7 mouse cellular contexts compared by ENCODE assay signal in genomic region chr9:108082549-108082948, GRCm38 (mm10). TPM values are rescaled to one million over a fixed set of nuclear protein-coding genes. Genes with fewer than 3 reads are reported as not detected.
DNase-seq lines count a peak whose midpoint lies in the region; ATAC-seq and TF ChIP-seq lines count a peak whose summit lies in the region.

No protein-coding gene starts in this region.

- H3K9me3 ChIP-seq in intestine, embryonic 16.5 days (ENCODE audit: control insufficient read depth, low read length): no peaks in the 10 kb centered on the region
- no peaks in the 10 kb centered on the region for H3K9me3 ChIP-seq in neural tube, embryonic 15.5 days (replicated peaks)

- no peak overlapping the region for H3K4me3 ChIP-seq in lung, adult 2 months (replicated peaks; ENCODE audit: extremely low read depth, low read depth, low read length)
- H3K4me3 ChIP-seq in intestine, embryonic 16.5 days (ENCODE audit: low read length): peak overlapping the region; percentile 21
- H3K4me3 ChIP-seq in neural tube, embryonic 15.5 days (replicated peaks): peak overlapping the region; percentile 19
- no peak overlapping the region for H3K4me3 ChIP-seq in left cerebral cortex, adult 2 months

- H3K9ac ChIP-seq in intestine, embryonic 16.5 days (ENCODE audit: low read depth, low read length): peak overlapping the region; percentile 50
- 0 out of 2 replicates have a peak overlapping the region, but pooled peaks have one; percentile 15 for H3K9ac ChIP-seq in neural tube, embryonic 15.5 days (replicated peaks)

- 8% methylated on average over 19 of the region's 19 CpGs for WGBS in lung, adult 2 months
- 3% methylated on average over 19 of the region's 19 CpGs for WGBS in intestine, embryonic 16.5 days
- WGBS in neural tube, embryonic 15.5 days: 6% methylated on average over 19 of the region's 19 CpGs

- H3K4me1 ChIP-seq in lung, adult 2 months (ENCODE audit: control insufficient read depth, insufficient read depth, low read length): peaks cover 3% of the 10 kb centered on the region; the same call in 1 of the 2 replicates
- H3K4me1 ChIP-seq in intestine, embryonic 16.5 days (ENCODE audit: control insufficient read depth, insufficient read depth, low read length): peaks cover 19% of the 10 kb centered on the region
- H3K4me1 ChIP-seq in neural tube, embryonic 15.5 days: peaks cover 29% of the 10 kb centered on the region

- ATAC-seq in erythroid progenitor cell, adult 5-6 weeks (replicated peaks; ENCODE audit: low FRiP score, poor library complexity, severe bottlenecking): peak; percentile 5
- no peak for ATAC-seq in intestine, embryonic 16.5 days
- ATAC-seq in neural tube, embryonic 15.5 days (ENCODE audit: low FRiP score): no peak

- no peak for TF ChIP-seq CTCF in lung, adult 2 months (IDR thresholded peaks at IDR 0.05; ENCODE audit: insufficient read depth, low read length)
- no peak for TF ChIP-seq CTCF in left cerebral cortex, adult 2 months (IDR thresholded peaks at IDR 0.05)

- no peak overlapping the region for H3K27ac ChIP-seq in intestine, embryonic 16.5 days (ENCODE audit: low read length)
- no peak overlapping the region for H3K27ac ChIP-seq in neural tube, embryonic 15.5 days (replicated peaks)
- H3K27ac ChIP-seq in left cerebral cortex, adult 2 months: no peak overlapping the region

- no peak for TF ChIP-seq POLR2A in lung, adult 2 months (IDR thresholded peaks at IDR 0.05; ENCODE audit: borderline replicate concordance, extremely low read depth, low read depth, low read length)

- peaks cover 13% of the 10 kb centered on the region; the same call in 1 of the 2 replicates for H3K36me3 ChIP-seq in intestine, embryonic 16.5 days (ENCODE audit: control insufficient read depth, insufficient read depth, low read length)
- peaks cover 37% of the 10 kb centered on the region for H3K36me3 ChIP-seq in neural tube, embryonic 15.5 days

- peak; percentile 24 for DNase-seq in lung, postnatal 10 days
- DNase-seq in lung, adult 2 months: no peak
- no peak for DNase-seq in gastrocnemius, adult 8-10 months (ENCODE audit: low spot score in 2 of 2)
- no peak for DNase-seq in left cerebral cortex, adult 2 months (ENCODE audit: extremely low spot score in 1 of 2, low spot score in 2 of 2)

- H3K4me2 ChIP-seq in intestine, embryonic 16.5 days (ENCODE audit: low read depth, low read length): peak overlapping the region; percentile 40
- peak overlapping the region; percentile 45 for H3K4me2 ChIP-seq in neural tube, embryonic 15.5 days

- peaks cover 17% of the 10 kb centered on the region; the same call in 1 of the 2 replicates for H3K27me3 ChIP-seq in intestine, embryonic 16.5 days (replicated peaks; ENCODE audit: control insufficient read depth, insufficient read depth, low read length)
- peaks cover 46% of the 10 kb centered on the region for H3K27me3 ChIP-seq in neural tube, embryonic 15.5 days (replicated peaks)

- intact Hi-C loops in left cerebral cortex, adult 2 months (cut with DNase I): no loop called here

RNA-seq across cellular contexts. Expression of gene Rnf123, which starts 0.6 kb away (rescaled TPM):
- polyA plus RNA-seq in lung, adult 2 months (2012; rRNA removed): 78.6 and 88.0 TPM in 2 replicates
- total RNA-seq in erythroid progenitor cell, adult 5-6 weeks (2015; ENCODE audit: low replicate concordance): 1,337 and 1,464 TPM in 2 replicates
- total RNA-seq in erythroid progenitor cell, adult 5-6 weeks (2017; ENCODE audit: low replicate concordance): 890 and 970 TPM in 2 replicates
- polyA plus RNA-seq in intestine, embryonic 16.5 days (2015; fragmentation: Nextera tagmentation; extraction: Ambion mirVana): 20.3 and 22.3 TPM in 2 replicates
- polyA plus RNA-seq in neural tube, embryonic 15.5 days (2015; fragmentation: Nextera tagmentation; extraction: Ambion mirVana): 44.3 and 51.6 TPM in 2 replicates
- 100 to 1,000 TPM; 137 to 185 (median 161) TPM for total RNA-seq in gastrocnemius, adult 8-10 months (2022)
- 100 to 1,000 TPM; 107 to 108 TPM for total RNA-seq in left cerebral cortex, adult 2 months (2021)

RNA-seq across cellular contexts. Expression of gene Mst1, which starts 2.3 kb away (rescaled TPM):
- 1.5 and 2.5 TPM in 2 replicates for polyA plus RNA-seq in lung, adult 2 months (2012; rRNA removed)
- 22.0 and 63.3 TPM in 2 replicates for total RNA-seq in erythroid progenitor cell, adult 5-6 weeks (2015; ENCODE audit: low replicate concordance)
- total RNA-seq in erythroid progenitor cell, adult 5-6 weeks (2017; ENCODE audit: low replicate concordance): 7.7 and 14.1 TPM in 2 replicates
- polyA plus RNA-seq in intestine, embryonic 16.5 days (2015; fragmentation: Nextera tagmentation; extraction: Ambion mirVana): 1.8 and 2.0 TPM in 2 replicates
- polyA plus RNA-seq in neural tube, embryonic 15.5 days (2015; fragmentation: Nextera tagmentation; extraction: Ambion mirVana): 0.50 TPM in 1 of 2 replicates, not detected in the other
- under 1 TPM in 1 of 4 experiments, not detected in 3; 0.40 TPM for total RNA-seq in gastrocnemius, adult 8-10 months (2022)
- total RNA-seq in left cerebral cortex, adult 2 months (2021): not detected

RNA-seq across cellular contexts. Expression of gene Apeh, which starts 11.9 kb away (rescaled TPM):
- 64.7 and 74.8 TPM in 2 replicates for polyA plus RNA-seq in lung, adult 2 months (2012; rRNA removed)
- 265 and 389 TPM in 2 replicates for total RNA-seq in erythroid progenitor cell, adult 5-6 weeks (2015; ENCODE audit: low replicate concordance)
- total RNA-seq in erythroid progenitor cell, adult 5-6 weeks (2017; ENCODE audit: low replicate concordance): 454 and 497 TPM in 2 replicates
- polyA plus RNA-seq in intestine, embryonic 16.5 days (2015; fragmentation: Nextera tagmentation; extraction: Ambion mirVana): 105 and 109 TPM in 2 replicates
- 52.3 and 53.5 TPM in 2 replicates for polyA plus RNA-seq in neural tube, embryonic 15.5 days (2015; fragmentation: Nextera tagmentation; extraction: Ambion mirVana)
- total RNA-seq in gastrocnemius, adult 8-10 months (2022): 10 to 100 TPM; 29.4 to 43.5 (median 33.6) TPM
- 10 to 100 TPM; 31.0 to 31.8 TPM for total RNA-seq in left cerebral cortex, adult 2 months (2021)

RNA-seq across cellular contexts. Expression of gene Amigo3, which starts 29.6 kb away (rescaled TPM):
- 2.3 and 3.2 TPM in 2 replicates for polyA plus RNA-seq in lung, adult 2 months (2012; rRNA removed)
- total RNA-seq in erythroid progenitor cell, adult 5-6 weeks (2015; ENCODE audit: low replicate concordance): 2.2 TPM in 1 of 2 replicates, not detected in the other
- total RNA-seq in erythroid progenitor cell, adult 5-6 weeks (2017; ENCODE audit: low replicate concordance): 1.1 and 3.6 TPM in 2 replicates
- polyA plus RNA-seq in intestine, embryonic 16.5 days (2015; fragmentation: Nextera tagmentation; extraction: Ambion mirVana): 3.2 and 4.2 TPM in 2 replicates
- polyA plus RNA-seq in neural tube, embryonic 15.5 days (2015; fragmentation: Nextera tagmentation; extraction: Ambion mirVana): 2.2 and 2.8 TPM in 2 replicates
- 1 to 10 TPM in 3 of 4 experiments, under 1 TPM in 1; 0.80 to 2.2 (median 1.5) TPM for total RNA-seq in gastrocnemius, adult 8-10 months (2022)
- total RNA-seq in left cerebral cortex, adult 2 months (2021): 1 to 10 TPM; 1.9 to 2.1 TPM

RNA-seq across cellular contexts. Expression of gene Gmppb, which starts 33.5 kb away (rescaled TPM):
- polyA plus RNA-seq in lung, adult 2 months (2012; rRNA removed): 14.6 and 20.3 TPM in 2 replicates
- 5.8 and 5.9 TPM in 2 replicates for total RNA-seq in erythroid progenitor cell, adult 5-6 weeks (2015; ENCODE audit: low replicate concordance)
- total RNA-seq in erythroid progenitor cell, adult 5-6 weeks (2017; ENCODE audit: low replicate concordance): 6.4 and 13.9 TPM in 2 replicates
- 105 and 115 TPM in 2 replicates for polyA plus RNA-seq in intestine, embryonic 16.5 days (2015; fragmentation: Nextera tagmentation; extraction: Ambion mirVana)
- polyA plus RNA-seq in neural tube, embryonic 15.5 days (2015; fragmentation: Nextera tagmentation; extraction: Ambion mirVana): 22.0 and 28.9 TPM in 2 replicates
- 1 to 10 TPM; 4.3 to 6.2 (median 4.8) TPM for total RNA-seq in gastrocnemius, adult 8-10 months (2022)
- 10 to 100 TPM; 16.5 to 17.4 TPM for total RNA-seq in left cerebral cortex, adult 2 months (2021)

Comparison
In these comparisons a context has a peak if more than half of its experiments do, and no peak if none do; other contexts are left out.
1. H3K4me3 ChIP-seq: peak in intestine, embryonic 16.5 days (single experiment) and neural tube, embryonic 15.5 days (single experiment); none in lung, adult 2 months (single experiment) and left cerebral cortex, adult 2 months (single experiment).
2. RNA of gene Rnf123, which starts 0.6 kb away (total RNA-seq): 890 to 1,464 TPM in erythroid progenitor cell, adult 5-6 weeks; 137 to 185 TPM in gastrocnemius, adult 8-10 months and 107 to 108 TPM in left cerebral cortex, adult 2 months; every median in the first group is over 4 times any median in the second.
3. RNA of gene Mst1, which starts 2.3 kb away (total RNA-seq): 7.7 to 63.3 TPM in erythroid progenitor cell, adult 5-6 weeks; not detected in left cerebral cortex, adult 2 months and 0.40 TPM in gastrocnemius, adult 8-10 months; every median in the first group is over 4 times any median in the second.
4. RNA of gene Apeh, which starts 11.9 kb away (total RNA-seq): 265 to 497 TPM in erythroid progenitor cell, adult 5-6 weeks; 29.4 to 43.5 TPM in gastrocnemius, adult 8-10 months and 31.0 to 31.8 TPM in left cerebral cortex, adult 2 months; every median in the first group is over 4 times any median in the second.